Mouse (Mus musculus) liver, adult (tissue): ENCODE results near the gene Fbxl15.
A peak's percentile ranks its signal among the peaks of the same experiment; 100 is the strongest.

Experiments
- GATA4 ChIP-seq: IDR thresholded peaks from 2 replicates; pipeline ENCODE4 v1.6.1; 2014; ENCODE audit warnings: mild to moderate bottlenecking, low read length; ENCODE audit not compliant: insufficient replicate concordance

Fbxl15 gene

DNA sequence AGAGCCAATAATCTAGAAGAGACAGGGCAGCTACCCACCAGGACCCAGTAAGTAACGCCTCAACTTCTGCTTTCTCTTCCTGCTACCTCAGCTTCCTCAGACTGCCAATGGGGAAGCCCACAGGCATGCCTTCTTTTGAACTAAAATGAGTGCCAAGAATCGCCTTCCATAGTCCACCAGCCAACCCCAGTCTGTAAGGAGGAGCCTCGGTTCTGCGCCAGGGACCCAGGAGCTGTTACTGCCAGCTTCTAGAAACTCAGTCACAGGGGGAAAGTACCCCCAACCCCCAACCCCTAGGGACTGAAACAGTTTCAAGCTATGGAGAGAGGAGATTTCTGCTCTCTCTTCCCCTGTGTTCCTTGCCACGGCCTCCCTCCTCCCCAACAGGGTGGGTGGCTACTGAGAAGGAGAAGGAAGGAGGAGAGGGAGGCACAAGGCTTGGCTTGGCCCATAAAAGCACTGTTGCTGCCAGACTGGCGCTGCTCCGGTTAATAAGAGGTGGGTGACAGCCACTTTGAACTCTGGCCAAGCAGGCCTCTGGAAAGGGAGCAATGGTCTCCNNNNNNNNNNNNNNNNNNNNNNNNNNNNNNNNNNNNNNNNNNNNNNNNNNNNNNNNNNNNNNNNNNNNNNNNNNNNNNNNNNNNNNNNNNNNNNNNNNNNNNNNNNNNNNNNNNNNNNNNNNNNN is 11.4 kb downstream of the Fbxl15 start:
- no peak for TF ChIP-seq GATA4

DNA sequence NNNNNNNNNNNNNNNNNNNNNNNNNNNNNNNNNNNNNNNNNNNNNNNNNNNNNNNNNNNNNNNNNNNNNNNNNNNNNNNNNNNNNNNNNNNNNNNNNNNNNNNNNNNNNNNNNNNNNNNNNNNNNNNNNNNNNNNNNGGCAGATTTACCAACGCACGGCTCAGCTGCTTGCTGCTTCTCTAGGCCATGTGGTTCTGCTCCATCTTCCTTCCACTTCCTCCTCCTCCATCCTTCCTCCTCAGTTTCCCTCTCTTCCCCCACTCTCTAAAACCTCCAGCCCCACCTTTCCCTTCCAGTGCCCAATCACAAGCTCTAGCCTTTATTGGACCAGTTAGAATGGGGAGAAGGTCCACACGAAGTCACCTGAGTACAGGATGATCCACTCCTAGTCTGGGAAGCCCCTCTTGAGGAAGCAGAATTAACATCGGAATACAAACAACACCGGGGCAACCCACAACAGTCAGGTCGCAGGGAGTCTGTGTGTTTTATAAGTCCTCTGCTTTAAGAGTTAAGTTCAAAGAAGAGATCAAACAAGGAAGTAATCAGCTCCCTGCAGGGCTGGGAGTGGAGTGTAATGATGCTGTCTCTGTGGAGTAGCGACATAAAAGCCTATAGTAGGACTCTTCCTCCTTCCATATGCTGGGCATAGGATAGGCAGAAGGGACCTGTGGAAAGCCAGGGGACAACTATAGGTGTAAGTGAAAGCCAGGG is 16.9 kb downstream of the Fbxl15 start:
- no peak for TF ChIP-seq GATA4

DNA sequence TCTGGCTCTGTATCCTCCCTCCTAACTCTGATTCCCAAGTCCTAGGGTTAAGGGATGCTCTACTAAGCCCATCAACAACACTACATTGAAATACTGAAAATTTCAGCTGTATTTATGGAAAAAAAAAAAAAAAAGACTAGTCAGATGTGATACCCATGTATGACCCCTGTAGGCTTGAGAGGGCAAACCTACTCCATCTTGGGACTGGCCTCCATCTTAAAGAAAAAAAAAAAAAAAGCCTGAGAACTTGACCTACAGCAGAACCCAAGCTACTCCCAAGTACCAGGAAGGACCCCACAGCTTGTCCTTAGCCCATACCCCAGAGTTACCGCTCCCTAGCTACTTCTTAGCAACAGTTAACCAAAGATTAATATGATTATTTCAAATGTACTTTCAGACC is 19.2 kb downstream of the Fbxl15 start:
- TF ChIP-seq GATA4 = no peak

DNA sequence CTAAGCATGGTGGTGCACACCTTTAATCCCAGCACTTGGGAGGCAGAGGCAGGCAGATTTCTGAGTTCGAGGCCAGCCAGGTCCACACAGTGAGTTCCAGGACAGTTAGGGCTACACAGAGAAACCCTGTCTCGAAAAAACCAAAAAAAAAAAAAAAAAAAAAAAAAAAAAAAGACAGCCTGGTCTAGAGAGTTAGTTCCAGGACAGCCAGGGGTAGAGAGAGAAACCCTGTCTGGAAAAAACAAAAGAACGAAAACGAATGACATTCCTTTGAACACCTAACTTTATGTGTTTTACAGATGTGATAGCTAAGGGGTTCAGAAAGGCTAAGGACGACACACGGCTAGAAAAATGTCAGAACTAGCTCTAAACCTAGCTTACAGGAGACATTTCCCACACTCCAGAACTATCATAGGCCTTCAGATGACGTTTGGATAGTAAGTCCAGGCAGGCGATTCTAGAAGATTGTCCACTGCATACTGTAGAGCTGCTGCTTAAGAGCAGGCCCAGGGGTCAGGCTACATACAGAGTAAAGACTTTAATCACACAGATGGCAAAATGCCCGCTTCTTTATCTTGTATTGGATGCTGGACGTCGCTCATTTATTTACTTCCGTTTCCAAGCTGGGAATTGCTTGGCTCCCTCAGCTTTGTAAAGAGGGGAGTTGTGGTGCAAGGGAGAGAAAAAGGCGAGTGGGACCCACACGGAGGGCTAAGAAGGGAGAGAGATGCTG is 20.1 kb downstream of the Fbxl15 start:
- no peak; the same call in 1 of the 2 replicates for TF ChIP-seq GATA4

DNA sequence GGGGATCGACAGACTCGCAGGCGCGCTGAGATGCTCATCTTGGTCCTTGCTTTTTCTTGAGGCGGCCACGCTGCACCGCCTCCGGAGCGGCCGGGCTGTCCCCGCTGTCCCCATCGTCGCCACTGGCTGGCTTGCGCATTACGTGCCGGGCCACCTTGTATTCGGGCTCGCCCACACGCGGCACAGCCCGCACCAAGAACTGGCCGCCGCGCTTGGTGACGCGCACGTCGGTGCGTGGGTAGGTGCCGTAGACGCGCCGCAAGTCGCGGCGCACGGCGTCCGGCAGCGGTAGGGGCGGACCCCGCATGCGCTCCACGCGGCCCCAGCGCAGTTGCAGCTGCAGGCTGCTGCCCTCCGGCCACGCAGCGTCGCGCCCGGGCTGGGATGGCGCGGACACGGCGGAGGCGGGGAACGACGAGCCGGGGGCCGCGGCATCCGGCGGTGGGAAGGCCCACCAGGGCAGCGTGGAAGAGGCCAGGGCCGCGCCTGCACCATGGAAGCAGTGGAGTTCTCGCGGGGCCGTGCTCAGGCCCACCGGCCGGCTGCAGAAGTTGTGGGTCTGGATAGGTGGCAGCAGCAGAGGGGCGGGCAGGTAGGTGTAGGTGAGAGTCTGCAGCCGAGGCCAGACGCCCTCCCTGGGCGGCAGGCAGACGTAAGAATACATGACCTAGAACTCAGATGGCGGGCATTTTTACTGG is 20.9 kb downstream of the Fbxl15 start:
- TF ChIP-seq GATA4 = no peak

DNA sequence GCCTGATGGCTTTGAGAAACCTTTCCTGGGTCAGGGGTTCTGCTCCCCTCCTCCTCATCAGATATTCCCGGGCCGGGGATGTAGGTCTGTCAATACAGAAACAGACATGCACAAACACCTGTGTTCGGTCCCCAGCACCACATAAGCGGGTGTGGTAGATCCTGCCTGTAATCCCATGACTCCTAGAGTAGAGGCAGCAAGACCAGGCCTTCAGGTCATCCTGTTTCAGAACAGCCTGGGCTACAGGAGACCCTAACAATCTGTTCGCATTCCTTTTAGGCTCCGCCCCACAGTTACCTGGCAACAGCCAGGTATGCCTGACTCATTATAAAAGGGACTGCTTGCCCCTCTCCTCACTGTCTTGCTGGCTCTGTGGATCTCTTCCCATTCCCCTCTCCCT is 21.6 kb downstream of the Fbxl15 start:
- no peak for TF ChIP-seq GATA4

DNA sequence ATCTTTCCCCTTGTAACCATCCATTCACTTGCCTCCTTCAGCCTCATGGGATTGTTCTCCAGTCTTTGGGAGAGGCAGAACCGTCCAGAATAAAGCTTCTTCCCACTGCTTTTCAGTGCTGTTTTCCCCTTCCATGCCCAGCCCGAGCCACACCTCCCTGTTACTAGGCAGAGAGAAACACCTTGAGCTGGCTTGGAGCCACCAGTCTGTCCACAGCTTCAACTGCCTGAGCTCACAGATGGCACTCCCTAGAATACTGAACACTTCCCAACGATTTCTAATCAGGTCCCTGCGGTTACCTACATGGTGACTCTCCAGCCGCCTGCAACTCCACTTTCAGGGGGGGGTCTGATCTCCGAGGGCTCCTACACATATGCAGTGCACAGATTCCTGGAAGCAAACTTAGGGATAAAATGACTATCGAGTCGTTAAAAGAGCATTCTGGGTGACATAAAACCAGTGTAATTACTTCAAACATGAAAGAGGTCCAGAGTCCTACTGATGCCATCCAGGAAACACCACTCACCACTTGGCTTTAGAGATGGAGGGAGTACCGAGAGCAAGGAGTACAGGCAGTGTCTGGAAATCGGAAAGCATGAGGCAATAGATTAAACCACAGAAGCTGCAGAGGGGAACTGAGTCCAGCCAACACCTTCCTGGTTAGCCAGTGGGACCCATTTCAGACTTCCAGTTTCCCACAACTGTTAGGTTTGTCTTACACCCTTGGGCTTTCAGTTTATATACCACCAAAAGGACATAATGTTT is 22.4 kb downstream of the Fbxl15 start, which contains the start of gene 2310034G01Rik:
Gene 2310034G01Rik, minus strand, starts transcription at position 135 of the 765 bp plus-strand sequence.
- TF ChIP-seq GATA4 = no peak

DNA sequence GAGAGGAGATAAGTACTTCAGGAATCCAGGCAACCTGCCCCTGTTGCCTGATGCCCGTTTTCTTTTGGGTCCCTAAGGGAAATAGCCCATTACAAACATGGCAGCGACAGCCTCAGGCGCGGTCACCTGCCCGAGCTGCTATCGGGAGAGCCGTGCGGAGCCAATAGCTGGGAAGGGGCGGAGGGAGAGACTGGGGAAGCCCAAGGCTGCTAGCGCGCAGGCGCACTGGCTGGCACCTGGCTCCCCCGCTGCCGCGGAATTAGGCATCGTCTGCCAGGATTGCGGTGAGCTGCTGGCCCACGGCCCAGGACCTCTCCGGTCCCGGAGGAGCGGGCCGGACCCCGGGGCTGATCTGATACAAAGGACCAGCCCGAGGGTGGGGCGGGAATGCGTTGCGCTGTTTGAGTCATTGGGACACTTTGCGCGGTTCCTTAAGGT is 28.7 kb downstream of the Fbxl15 start:
- peak; percentile 55; the same call in 1 of the 2 replicates for TF ChIP-seq GATA4

DNA sequence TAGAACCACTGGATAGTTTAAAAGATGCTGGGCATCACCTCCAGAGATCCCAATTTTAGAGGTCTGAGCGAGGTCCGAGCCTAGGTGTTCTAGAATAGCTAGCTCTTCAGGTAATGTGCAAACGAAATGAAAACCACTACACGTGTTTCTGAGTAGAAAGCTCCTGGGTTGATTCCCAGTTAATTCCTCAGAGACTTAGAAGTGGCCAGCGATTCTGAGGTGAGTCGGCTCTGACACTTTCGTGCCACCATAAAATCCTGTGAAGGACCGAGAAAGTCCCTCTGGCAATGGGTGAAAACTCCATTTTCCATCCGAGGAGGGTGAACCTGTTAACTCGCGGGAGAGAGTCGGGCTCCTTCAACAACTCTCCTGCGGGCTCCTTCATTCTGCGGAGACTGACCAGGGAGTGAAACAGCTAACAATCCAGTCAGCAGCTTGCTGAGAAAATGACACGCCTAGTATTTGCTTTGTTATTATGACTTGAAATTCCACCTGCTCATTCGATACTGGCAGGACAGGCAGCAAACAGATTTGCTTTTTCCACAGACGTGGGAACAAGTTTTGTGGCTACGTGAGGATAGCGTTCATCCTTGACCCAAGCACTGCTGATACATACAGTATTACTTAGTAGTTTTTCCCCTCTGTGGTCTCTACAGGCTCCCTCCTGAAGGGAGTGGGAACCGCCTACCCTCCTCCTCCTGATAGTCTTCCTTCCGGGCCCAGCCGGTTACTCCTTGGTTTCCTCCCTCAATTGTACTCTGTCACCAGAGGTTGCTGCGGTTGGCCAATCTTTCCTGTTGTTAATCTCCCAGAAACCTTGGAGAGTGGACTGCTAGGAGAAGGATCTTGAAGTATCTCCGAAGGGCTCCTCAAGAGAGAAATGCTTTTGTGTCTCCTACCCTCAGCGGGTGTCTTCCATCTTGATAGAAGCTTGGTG is 29.6 kb downstream of the Fbxl15 start:
- TF ChIP-seq GATA4 = no peak

DNA sequence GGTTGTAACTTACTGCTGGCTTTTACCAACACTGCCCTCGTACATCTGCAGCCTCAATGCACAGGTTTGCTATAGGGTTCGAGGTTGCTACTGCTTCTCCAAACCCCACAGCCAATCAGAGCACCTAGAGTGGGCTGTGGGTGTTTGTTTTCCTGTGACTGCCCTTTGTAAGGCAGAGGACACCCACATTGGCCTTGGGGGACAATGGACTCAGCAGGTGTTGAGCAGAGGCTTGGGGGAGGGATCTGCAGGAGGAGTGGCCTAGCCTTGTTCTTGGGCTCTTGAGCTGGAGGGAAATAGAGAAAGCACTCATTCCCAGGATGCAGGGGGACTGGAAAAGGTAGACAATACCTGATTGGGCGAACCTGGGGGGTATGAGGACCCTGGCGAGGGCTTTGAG is 30.4 kb downstream of the Fbxl15 start:
- no peak for TF ChIP-seq GATA4

DNA sequence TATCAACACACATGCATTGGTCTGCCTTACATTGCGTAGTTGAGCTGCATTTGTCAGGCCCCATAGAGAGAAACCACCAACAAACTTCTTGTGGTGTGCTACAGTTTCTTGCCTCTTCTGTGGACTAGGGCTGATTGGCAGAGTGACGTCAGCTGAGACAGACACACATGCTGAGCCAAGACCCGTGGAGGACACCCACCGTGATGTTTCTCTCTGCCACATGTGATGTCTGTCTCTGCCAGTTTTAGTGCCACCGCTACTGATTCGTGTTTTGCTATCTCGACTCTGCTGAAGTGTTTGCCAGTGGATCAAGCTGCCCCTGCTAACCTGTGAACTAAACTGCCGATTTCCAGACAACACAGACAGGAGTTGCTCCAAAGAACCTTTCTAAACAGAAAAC is 34.1 kb downstream of the Fbxl15 start:
- TF ChIP-seq GATA4 = no peak

DNA sequence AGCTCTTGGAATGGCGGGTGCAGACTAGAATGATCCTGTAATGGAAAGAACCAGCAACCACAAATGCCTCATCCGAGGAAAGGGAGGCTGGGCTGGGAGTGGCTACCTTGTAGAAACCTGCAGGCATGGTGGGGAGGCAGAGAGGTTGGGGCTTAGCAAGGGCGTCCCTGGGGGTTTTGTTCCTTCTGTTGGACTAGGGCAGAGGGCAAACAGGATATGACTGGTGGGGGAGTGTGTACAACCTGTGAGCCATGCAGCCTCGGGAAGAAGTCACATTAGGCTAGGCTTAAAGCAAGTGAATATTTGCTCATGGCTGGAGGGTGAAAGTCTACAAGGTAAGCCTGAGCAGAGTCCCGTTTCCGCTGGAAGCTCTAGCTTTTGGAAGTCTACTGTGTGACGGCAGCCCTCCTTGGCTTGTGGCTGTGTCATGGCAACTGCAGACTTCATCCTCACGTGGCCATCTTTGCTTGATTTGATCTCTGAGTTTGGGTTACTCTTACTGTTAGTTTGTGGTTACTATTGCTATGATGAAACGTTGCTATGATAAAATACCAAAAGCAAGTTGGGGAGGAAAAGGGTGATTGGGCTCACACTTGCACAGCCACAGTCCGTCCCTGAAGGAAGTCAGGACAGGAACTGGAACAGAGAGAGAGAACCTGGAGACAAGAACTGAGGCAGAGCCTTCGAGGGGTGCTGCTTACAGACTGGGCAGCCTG is 35.5 kb downstream of the Fbxl15 start:
- TF ChIP-seq GATA4 = no peak
